Mouse (Mus musculus) neural tube, embryonic 15.5 days (tissue): Measurements from ENCODE around the gene Cpsf3. TPM values are rescaled to one million over a fixed set of nuclear protein-coding genes. Genes with fewer than 3 reads are reported as not detected.

Experiments used
- ATAC-seq: fragments of 200-750 bp; cut with Nextera tagmentation; 2 replicates; pipeline ENCODE4 v1.8.0; 2017; ENCODE audit warnings: mild to moderate bottlenecking, moderate TSS enrichment, moderate library complexity; ENCODE audit not compliant: low FRiP score
- H3K27ac ChIP-seq: fragments of 300-500 bp; sonication (generic); replicated peaks from 2 replicates; pipeline ENCODE4 v1.5.1; 2015; ENCODE audit warnings: mild to moderate bottlenecking, inconsistent platforms
- H3K27me3 ChIP-seq: fragments of 300-500 bp; sonication (generic); replicated peaks from 2 replicates; pipeline ENCODE4 v1.6.1; 2015; ENCODE audit warnings: inconsistent platforms
- H3K36me3 ChIP-seq: fragments of 300-500 bp; sonication (generic); 2 replicates; pipeline ENCODE4 v1.6.1; 2015; ENCODE audit warnings: inconsistent platforms
- H3K4me1 ChIP-seq: fragments of 300-500 bp; sonication (generic); 2 replicates; pipeline ENCODE4 v1.6.1; 2015; ENCODE audit warnings: inconsistent platforms
- H3K4me2 ChIP-seq: fragments of 300-500 bp; sonication (generic); 2 replicates; pipeline ENCODE4 v1.6.1; 2015; ENCODE audit warnings: inconsistent platforms, mild to moderate bottlenecking, moderate library complexity
- H3K4me3 ChIP-seq: fragments of 300-500 bp; sonication (generic); replicated peaks from 2 replicates; pipeline ENCODE4 v1.5.1; 2015; ENCODE audit warnings: mild to moderate bottlenecking, inconsistent platforms
- H3K9ac ChIP-seq: fragments of 300-500 bp; sonication (generic); replicated peaks from 2 replicates; pipeline ENCODE4 v1.6.1; 2015; ENCODE audit warnings: mild to moderate bottlenecking, inconsistent platforms
- H3K9me3 ChIP-seq: fragments of 300-500 bp; sonication (generic); replicated peaks from 2 replicates; pipeline ENCODE4 v1.6.1; 2016; ENCODE audit warnings: inconsistent platforms
- WGBS: fragments of 180-500 bp; shearing (Covaris S2); methylation state at CpG from one replicate; pipeline ENCODE4 v1.1.7; 2015; ENCODE audit warnings: mixed read lengths; 5-methylcytosine and 5-hydroxymethylcytosine counted together
- polyA plus RNA-seq: library from polyadenylated mRNA; unstranded; fragments of >200 nt; fragmentation: Nextera tagmentation; extraction: Ambion mirVana; gene quantifications from 2 replicates; pipeline ENCODE4 v1.2.1, GENCODE M21; 2015

The Cpsf3 gene
- polyA plus RNA-seq, 1 experiment from 2014 or later, result 78.0 TPM

DNA sequence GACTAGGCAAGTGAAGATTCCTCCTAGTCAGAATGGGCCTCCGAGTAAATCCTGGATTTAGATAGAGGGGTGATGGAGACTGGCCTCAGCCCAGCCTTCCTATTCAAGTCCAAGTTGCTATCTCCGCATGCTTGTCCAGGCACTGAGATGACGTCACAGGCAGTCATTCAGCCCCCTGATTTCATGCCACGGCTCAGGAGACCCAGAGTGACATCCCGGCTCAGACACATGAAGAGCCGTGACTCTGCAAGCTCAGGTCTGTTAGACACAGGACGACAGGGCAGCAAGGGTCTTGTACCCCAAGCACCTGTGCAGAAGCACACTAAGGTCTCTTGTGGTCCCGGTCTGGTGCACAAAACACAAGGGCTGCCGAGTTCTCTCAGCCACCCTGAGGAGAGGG is 37.7 kb downstream of the Cpsf3 start:
- Histone ChIP-seq H3K4me3 (no peak overlapping the region), H3K9me3 (no peaks in the 10 kb centered on the region), H3K9ac (no peak overlapping the region), H3K4me2 (no peak overlapping the region), H3K27me3 (no peaks in the 10 kb centered on the region), H3K27ac (no peak overlapping the region), H3K36me3 (peaks cover 43% of the 10 kb centered on the region), H3K4me1 (no peaks in the 10 kb centered on the region)
- ATAC-seq, result no peak
- 86% methylated on average over 9 of the region's 9 CpGs for WGBS

DNA sequence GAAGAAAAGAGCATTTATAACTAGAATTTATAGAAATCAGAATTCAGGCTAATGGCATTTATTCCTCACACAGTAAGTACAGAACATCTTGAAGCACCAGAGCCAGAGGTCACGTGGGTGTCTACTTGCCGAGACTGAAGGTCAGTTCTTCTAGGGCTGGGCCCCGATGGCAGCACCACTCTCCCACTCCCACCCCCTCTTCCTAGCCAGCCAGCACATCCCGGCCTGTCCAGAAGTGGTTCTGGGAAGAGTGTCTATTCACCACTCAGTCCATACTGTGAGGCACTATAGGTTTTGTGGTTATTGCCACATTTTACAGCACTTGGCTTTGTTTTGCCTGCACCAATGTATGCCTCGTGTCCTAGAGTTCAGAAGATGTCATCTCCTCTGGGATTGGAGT is 38.9 kb downstream of the Cpsf3 start:
- Histone ChIP-seq H3K27me3 (no peaks in the 10 kb centered on the region), H3K4me2 (no peak overlapping the region), H3K27ac (no peak overlapping the region), H3K36me3 (peaks cover 46% of the 10 kb centered on the region), H3K9me3 (no peaks in the 10 kb centered on the region), H3K9ac (no peak overlapping the region), H3K4me1 (no peaks in the 10 kb centered on the region), H3K4me3 (no peak overlapping the region)
- WGBS, result 39% methylated on average over 5 of the region's 5 CpGs
- ATAC-seq, result no peak

DNA sequence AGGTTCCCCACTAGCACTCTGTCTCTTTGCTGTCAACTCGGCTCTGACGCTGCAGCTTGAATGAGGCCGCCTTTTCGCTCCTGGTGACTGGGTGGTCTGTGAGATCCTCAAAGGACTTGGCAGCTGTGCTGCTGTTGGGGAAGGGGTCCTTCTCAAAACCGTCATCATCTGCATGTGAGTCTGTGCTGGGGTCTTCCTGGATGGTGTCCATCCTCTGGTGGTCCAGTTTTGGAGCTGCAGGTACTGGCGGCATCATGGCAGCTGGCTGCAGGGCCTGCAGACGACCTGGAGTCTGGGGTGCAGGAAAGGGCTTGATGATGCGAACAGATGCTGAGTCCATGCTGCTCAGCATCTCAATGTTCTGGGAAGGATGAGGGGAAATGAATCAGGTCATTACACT is 40.1 kb downstream of the Cpsf3 start:
- WGBS, result 94% methylated on average over 8 of the region's 8 CpGs

DNA sequence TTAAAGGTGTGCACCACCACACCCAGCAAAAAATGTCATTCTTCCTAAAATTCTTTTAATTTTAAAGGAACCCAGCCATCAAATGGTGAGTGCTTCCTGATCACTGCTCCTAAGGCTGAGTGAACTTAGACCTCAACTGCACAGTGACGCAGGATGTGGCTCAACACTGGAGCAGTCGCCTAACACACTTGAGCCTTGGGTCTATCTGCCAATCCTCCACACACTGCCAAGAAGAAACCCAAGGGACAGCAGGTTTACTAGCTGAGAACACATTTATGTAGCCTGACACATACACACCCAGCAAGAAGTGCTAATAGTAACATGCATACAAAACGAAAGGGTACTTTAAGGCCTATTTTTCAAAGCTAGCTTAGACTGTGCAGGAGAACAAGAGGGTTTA is 41.1 kb downstream of the Cpsf3 start:
- peaks cover 62% of the 10 kb centered on the region for H3K36me3 ChIP-seq

More for the DNA sequence above, 40.1 kb downstream of the Cpsf3 start:
- Histone ChIP-seq H3K36me3 (peaks cover 56% of the 10 kb centered on the region), H3K4me1 (no peaks in the 10 kb centered on the region), H3K27ac (no peak overlapping the region), H3K4me2 (no peak overlapping the region), H3K9ac (no peak overlapping the region), H3K27me3 (no peaks in the 10 kb centered on the region), H3K9me3 (no peaks in the 10 kb centered on the region), H3K4me3 (no peak overlapping the region)
- no peak for ATAC-seq

DNA sequence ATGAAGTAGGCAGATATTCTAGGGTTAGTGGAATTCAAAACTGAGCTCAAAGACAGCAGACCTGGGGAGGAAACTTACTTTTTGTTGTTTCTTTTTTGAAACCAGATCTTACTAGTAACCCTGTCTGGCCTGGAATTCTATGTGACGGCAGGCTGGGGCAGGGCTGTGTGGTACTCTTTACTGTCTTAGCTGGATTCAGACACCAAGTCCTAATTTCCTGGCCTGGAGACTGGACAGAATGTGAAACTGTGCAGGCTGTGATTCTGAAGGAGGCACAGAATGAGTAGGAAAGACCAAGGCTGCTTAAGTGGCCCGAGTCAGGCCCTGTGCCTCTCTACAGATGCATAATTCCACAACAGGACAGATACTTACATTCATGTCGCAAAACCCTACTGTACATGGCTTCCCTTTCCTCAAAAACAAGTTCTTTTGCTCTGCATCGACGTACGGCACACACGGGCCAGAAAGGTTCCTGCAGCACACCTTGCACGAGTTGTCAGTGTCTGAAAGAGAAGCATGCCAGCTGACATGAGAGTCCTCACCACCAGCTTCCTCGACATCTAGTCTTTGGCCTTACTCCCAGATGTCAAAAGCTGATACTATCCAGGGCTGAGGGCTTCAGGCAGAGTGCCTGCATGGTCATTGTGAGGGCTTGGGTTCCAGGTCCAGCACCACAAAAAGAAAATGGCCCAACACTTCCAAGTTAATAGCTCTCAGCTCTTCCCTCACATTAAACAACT is 44.6 kb downstream of the Cpsf3 start:
- Histone ChIP-seq H3K4me2 (no peak overlapping the region), H3K4me3 (no peak overlapping the region), H3K27me3 (no peaks in the 10 kb centered on the region), H3K4me1 (no peaks in the 10 kb centered on the region), H3K9me3 (no peaks in the 10 kb centered on the region), H3K27ac (no peak overlapping the region), H3K9ac (no peak overlapping the region), H3K36me3 (peaks cover 68% of the 10 kb centered on the region)
- WGBS, result 93% methylated on average over 9 of the region's 9 CpGs
- no peak for ATAC-seq

More for the DNA sequence above, 41.1 kb downstream of the Cpsf3 start:
- H3K4me1 ChIP-seq, result no peaks in the 10 kb centered on the region
- H3K27me3 ChIP-seq, result no peaks in the 10 kb centered on the region
- 96% methylated on average over 3 of the region's 3 CpGs for WGBS
- H3K4me2 ChIP-seq, result no peak overlapping the region
- no peak for ATAC-seq
- H3K4me3 ChIP-seq, result no peak overlapping the region
- no peak overlapping the region for H3K9ac ChIP-seq
- no peaks in the 10 kb centered on the region for H3K9me3 ChIP-seq
- H3K27ac ChIP-seq, result no peak overlapping the region

DNA sequence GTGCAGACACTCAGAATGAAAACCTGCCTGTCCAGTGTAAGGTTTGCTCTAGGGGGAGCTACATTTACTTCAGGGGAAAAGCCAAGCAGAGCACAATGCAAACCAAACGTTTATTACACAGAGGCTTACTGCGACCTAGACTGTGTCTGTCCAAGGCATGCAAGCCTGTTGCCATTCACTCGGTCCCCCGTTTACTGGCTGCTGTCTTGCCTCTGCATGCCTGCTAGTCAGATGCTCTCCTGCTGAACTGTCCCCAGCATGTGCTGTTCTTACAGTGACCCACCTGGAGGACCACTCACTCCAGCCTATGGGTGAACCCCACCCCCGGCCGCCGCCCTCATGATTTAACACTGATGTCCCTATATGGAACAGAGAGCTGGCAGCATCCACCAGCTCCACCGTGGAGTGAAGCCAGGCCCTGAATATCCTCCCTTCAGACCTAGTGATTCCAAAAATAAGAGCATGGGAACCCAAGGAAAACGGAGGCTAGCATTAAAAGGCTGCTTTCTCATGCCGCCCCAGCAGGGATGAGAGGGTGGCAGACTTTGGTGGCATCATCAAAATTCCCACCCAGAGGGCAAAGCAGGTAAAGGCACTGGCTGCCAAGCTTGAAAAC is 45.9 kb downstream of the Cpsf3 start:
- WGBS, result 90% methylated on average over 10 of the region's 10 CpGs
- no peak for ATAC-seq
- H3K9me3 ChIP-seq, result no peaks in the 10 kb centered on the region
- no peak overlapping the region for H3K9ac ChIP-seq
- peaks cover 60% of the 10 kb centered on the region for H3K36me3 ChIP-seq
- H3K4me2 ChIP-seq, result no peak overlapping the region
- H3K27ac ChIP-seq, result no peak overlapping the region
- H3K27me3 ChIP-seq, result no peaks in the 10 kb centered on the region
- no peaks in the 10 kb centered on the region for H3K4me1 ChIP-seq
- no peak overlapping the region for H3K4me3 ChIP-seq

DNA sequence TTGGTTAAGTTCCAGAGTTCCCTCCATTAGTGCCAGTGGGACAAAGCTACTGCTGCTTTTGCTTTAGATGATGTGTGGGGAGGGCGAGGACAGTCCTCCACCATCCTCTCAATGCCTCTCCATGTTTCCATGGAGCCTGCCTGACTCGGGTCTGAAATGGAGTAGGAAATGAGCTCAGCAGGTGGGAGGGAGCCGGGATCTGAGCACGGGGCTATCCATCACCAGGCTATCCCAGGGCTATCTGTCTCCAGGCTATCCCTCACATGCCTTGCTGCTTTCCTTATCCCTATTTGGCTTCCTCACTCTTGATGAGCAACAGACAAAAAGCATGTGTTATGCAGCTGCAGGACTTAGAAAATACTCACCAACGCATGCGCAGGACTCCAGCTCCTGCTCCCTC is 46.5 kb downstream of the Cpsf3 start:
- no peaks in the 10 kb centered on the region for H3K27me3 ChIP-seq
- H3K27ac ChIP-seq, result no peak overlapping the region
- 77% methylated on average over 6 of the region's 6 CpGs for WGBS
- no peak overlapping the region for H3K4me2 ChIP-seq
- no peaks in the 10 kb centered on the region for H3K9me3 ChIP-seq
- H3K4me3 ChIP-seq, result no peak overlapping the region
- peaks cover 61% of the 10 kb centered on the region for H3K36me3 ChIP-seq
- H3K4me1 ChIP-seq, result no peaks in the 10 kb centered on the region
- ATAC-seq, result no peak
- H3K9ac ChIP-seq, result no peak overlapping the region

DNA sequence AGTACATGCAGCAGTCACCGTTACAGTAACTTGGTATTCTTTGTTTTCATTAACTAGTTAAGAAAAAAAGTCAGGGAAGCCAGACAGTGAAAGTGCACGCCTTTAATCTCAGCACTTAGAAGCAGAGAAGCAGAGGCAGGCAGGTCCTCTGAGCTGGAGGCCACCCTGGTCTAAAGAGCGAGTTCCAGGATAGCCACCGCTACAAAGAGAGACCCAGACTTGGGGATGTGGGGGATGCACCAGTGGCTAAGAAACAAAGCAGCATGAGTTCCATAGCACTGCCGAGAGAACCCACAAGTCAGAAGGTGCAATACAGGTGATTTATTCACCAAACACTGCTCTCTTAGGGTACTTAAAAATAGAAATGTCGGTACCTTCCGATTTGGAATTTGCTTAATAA is 47.8 kb downstream of the Cpsf3 start:
- Histone ChIP-seq H3K4me2 (no peak overlapping the region), H3K27me3 (no peaks in the 10 kb centered on the region), H3K4me1 (no peaks in the 10 kb centered on the region), H3K4me3 (no peak overlapping the region), H3K36me3 (peaks cover 60% of the 10 kb centered on the region), H3K9me3 (no peaks in the 10 kb centered on the region), H3K27ac (no peak overlapping the region), H3K9ac (no peak overlapping the region)
- WGBS, result 96% methylated on average over 7 of the region's 7 CpGs
- ATAC-seq, result no peak

DNA sequence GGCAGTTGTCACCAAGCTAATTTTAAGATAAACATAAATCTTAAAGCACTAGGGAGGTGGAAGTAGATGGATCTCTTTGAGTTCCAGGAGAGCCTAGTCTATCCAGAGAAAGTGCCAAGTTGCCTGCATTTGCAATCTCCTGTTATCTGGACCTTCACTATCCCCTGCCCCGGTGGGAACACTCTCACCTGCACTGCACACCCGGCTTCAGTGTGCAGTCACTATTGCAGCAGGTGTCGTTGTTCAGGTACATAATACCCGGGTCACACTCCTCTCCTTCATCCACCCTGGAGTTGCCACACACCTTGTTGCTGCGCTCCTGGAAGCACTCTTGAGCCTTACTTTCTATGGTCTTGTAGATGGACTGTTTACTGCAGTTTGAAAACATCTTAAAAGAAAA is 48.6 kb downstream of the Cpsf3 start:
- Histone ChIP-seq H3K27ac (no peak overlapping the region), H3K27me3 (no peaks in the 10 kb centered on the region), H3K4me1 (no peaks in the 10 kb centered on the region), H3K9ac (no peak overlapping the region), H3K4me3 (no peak overlapping the region), H3K4me2 (no peak overlapping the region), H3K9me3 (no peaks in the 10 kb centered on the region), H3K36me3 (peaks cover 64% of the 10 kb centered on the region)
- 97% methylated on average over 5 of the region's 5 CpGs for WGBS
- ATAC-seq, result no peak

DNA sequence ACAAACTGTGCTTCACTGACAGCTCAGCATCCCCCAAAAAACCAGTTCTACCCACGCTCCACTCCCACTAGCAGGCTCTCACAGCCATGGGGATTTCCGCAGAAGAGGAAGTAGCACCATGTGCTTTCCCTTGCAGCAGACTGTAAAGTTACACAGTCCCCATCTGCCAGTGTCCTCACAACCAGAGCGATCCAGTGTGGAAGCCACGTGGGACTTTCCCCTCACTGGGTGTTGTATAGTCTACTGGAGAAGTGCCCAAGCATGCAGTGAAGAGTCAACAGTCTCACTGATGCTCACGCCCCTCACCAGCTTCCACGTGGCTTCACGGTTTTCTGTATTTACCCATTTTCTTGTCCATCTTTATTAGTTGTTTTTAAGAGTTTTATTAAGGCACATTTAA is 50.7 kb downstream of the Cpsf3 start:
- no peak overlapping the region for H3K4me2 ChIP-seq
- 93% methylated on average over 7 of the region's 7 CpGs for WGBS
- H3K36me3 ChIP-seq, result peaks cover 69% of the 10 kb centered on the region

DNA sequence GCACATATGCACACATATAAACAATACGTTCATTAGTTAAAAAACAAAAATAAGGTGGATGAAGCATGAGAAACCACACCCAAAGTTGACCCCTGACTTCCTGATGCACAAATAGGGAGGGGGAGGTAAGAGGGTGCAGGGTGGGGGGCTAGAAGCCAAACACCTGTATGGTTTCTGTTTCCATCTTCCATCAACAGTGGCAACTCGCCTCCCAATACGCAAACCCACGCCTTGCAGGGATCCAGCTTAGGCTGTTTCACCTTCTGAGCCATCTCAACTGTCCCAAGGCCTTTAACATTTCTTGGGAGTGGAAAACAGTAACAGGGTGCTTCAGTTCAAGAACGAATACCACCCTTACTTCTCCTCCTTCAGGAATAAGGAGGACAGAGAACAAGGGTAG is 52.0 kb downstream of the Cpsf3 start:
- WGBS, result 95% methylated on average over 5 of the region's 5 CpGs
- ATAC-seq, result no peak
- no peak overlapping the region for H3K4me2 ChIP-seq
- no peaks in the 10 kb centered on the region for H3K9me3 ChIP-seq
- no peak overlapping the region for H3K27ac ChIP-seq
- H3K4me3 ChIP-seq, result no peak overlapping the region
- H3K36me3 ChIP-seq, result peaks cover 66% of the 10 kb centered on the region
- no peaks in the 10 kb centered on the region for H3K4me1 ChIP-seq
- H3K9ac ChIP-seq, result no peak overlapping the region
- H3K27me3 ChIP-seq, result no peaks in the 10 kb centered on the region

More for the DNA sequence above, 50.7 kb downstream of the Cpsf3 start:
- H3K9ac ChIP-seq, result no peak overlapping the region
- no peak overlapping the region for H3K4me3 ChIP-seq
- no peaks in the 10 kb centered on the region for H3K27me3 ChIP-seq
- H3K4me1 ChIP-seq, result no peaks in the 10 kb centered on the region
- no peaks in the 10 kb centered on the region for H3K9me3 ChIP-seq
- ATAC-seq, result no peak
- no peak overlapping the region for H3K27ac ChIP-seq

DNA sequence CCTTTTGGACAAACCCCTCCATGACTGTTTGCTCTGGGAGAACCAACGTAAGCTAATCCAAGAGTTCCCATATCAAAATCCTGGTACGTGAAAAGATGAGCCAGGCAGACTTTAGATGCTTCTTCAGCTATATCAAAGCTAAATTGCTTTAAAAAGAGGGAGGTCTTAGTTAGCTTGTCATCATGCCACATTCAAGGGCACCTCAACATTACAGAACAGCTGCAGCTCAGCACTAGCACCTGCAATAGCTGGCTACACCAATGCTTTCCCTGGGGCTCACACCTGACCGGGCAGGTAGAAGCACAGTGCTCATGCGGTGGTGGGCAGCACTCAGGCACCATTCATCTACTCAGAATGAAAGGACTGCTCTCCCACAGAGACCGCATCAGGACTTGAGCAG is 55.5 kb downstream of the Cpsf3 start:
- no peak for ATAC-seq
- Histone ChIP-seq H3K4me2 (no peak overlapping the region), H3K9me3 (no peaks in the 10 kb centered on the region), H3K4me3 (no peak overlapping the region), H3K27ac (no peak overlapping the region), H3K27me3 (no peaks in the 10 kb centered on the region), H3K4me1 (no peaks in the 10 kb centered on the region), H3K36me3 (peaks cover 52% of the 10 kb centered on the region), H3K9ac (no peak overlapping the region)
- WGBS, result 94% methylated on average over 5 of the region's 5 CpGs
